Mouse (Mus musculus): Measurements from ENCODE around the gene Tmem88.
"Not testable (repeated sequence)": the region's sequence is repeated elsewhere in the genome, so short reads cannot be mapped to it uniquely, and the experiment has no call there.

Tmem88 gene

DNA sequence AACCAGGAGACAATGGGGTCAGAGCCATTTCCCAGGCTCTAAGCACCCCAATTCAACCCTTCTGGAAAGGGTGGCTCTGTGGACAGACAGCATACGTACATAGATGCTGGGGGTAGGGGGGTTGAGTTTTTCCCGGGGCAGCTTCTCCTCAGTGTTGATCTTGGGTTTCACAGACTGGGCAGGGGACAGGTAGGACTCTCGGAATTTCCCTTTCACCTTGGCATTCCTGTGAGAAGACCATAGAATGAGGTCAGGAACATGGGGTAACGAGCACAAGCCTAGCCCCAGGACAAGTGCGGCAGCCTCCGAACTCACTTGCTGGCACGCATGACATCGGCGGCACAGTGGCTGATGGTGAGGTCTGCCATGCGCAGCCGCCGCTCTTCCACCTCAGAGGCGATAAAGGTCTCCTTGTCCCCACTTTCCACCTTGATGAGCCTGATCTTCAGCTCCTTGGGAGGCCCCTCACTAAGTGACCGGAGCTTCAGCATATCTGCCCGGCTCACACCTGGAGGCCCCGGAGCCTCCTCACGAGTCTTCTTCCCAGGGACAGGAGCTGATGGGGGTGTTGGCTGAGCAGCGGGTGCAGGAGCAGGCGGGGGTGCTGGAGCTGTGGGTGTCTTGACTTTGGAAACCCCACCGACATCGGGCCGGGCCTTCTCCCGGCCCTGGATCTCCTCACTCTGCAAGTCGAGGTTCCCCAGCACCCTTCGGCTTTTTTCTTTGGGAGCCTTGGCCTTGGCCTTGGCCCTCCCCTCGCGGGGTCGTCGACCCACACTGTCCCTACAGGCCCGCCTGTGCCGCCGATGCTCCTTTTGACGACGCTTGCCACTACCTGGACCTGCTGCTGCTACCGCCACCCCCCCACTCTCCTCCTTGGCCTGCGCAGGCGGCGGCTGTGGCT lies 5.9 kb upstream of the Tmem88 start:
- peak; percentile 28 for DNase-seq

DNA sequence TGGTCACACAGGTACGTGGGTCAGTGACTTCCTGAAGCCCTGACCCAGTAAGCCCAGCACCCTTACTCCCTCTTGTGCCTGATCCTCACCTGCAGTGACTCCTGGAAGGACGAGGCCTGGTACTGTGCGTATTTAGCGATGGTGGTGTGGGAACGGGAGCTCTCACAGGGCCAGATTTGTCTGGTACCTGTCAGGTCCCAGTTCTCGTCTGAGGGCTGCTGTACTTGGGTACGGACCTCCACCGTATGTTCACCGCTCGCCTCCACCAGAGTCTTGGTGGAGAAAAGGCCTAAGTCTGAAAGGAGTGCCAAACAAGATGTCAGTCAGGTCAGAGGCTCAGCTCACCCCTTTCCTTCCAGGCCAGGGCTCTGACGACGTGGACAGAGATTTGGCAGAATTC lies 4.0 kb upstream of the Tmem88 start:
- peak; percentile 28 for DNase-seq

DNA sequence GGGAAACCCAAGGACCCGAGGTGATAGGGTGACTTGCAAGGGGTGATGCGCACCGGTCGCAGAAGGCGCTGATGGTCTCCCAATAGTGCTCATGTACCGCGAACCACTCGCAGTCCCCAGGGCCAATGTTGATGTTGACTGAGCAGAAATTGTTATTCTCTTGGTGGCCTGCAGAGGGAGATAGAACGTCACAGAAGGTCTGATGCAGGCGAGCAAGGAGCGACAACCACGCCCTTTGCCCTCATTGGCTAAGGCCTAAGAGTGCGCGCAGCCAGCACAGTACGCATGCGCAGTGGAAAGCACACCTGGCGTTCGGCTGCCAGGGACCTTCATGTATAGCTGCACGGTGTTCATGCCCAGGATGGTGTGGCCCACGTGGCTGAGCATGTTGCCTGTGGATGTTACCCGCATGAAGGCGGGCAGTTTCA lies 3.2 kb upstream of the Tmem88 start:
- peak; percentile 94 for DNase-seq

DNA sequence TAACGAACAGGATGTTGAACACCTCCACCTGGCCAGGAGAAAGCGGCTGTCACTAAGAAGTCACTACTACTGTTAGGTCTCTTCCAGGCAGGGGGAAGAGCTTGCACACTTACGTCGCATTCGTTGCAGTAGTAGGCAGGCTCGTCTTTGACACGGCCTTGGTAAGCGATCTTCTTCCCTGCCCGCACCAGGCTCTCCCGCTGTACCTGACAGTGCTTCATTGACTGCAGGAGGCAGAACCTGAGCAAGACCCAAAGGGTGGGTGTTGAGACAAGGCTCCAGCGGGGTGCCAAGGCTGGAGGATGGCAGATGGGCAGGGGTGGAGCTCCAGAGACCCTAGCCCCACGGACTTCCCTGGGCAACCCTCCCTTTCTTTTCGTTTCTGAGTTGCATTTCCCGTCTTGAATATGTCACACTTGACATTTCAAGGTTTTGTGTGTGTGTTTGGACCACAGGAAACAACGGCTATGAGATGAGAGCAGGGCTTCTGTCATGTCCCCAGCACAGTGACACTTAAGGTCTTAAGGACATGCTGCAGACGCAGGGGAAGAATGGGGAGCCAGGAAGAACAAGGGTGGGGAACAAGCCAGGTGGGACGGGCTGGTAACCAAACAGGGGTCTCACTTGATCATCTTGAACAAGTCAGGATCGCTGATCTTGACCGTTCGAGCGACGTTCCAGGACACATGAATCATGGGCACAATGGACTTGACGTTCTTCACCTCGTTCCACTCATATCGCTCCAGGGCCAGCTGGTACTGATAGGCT lies 2.2 kb upstream of the Tmem88 start:
- peak; percentile 43 for DNase-seq

DNA sequence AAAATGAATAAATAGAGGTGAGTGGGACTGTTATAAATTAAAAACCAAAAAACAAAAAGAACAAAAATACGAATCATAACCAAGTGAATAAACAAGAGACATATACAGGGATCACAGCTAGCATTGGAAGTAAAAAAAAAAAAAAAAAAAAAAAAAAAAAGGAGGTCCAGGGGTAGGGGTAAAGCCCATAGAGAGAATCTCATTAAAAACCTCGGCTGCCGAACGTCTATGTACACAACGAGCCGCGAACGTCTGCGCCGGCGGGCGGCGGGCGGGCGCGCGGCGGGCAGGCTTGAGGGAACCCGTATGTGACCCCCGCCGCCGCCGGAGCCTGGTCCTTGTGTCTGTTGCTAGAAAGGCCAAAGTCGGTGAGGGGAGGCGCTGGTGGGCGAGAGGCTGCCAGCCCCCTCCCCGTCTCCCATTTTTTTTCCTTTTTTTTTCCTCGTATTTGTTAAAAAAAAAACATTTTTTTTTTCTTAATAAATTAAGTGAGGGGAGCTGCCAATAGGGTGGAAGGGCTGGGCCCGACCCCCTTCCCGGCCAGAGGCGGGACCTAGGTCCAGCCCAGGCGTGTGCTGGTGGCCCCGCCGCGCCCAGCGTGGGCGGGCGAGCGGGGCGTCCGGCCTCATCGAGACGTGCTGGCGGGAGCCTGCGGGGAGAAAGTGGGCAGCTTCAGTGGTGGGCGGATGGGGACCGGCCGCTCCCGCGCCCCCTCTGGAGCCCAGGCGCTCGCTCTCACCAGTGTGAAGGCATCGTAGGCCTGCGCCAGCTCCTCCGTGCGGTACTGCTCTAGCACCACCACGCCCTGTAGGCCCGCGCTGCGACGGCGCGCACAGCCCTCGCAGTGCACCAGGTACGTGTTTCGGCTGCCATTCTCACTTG lies 1.4 kb upstream of the Tmem88 start:
- peak; percentile 36 for DNase-seq

DNA sequence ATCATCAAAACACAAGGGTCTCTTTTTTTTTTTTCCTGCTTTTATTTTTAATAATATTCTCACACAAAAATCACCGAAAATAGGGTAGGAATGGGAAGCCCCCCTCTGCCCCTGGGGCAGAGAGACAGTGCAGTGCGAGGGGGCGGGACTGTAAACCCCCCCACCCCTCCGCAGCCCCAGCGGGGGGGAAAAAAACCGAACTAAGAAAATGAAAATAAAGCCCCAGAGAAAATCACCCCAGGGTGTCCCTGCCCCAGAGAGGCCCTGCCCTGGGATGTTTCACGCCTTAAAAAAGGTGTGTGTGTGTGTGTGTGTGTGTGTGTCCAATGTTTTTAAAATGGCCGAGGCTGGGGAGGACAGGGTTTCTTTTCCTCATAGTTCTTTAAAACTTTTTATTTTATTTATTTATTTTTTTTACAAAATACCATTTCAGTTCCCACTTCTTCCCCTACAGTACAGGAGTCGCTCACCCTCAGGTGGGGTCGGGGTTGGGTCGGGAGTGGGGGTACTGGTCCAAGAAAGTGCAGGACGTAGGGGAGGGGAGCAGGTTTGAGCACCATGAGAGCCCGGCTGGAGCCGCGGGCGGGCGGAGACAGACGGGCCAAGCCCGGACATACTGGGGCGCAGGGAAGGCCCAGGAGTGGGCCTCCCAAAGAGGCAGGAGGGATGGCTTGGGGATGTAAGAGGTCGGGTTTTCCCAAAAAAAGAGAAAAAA lies 609 bp upstream of the Tmem88 start:
- DNase-seq: peak; percentile 40

DNA sequence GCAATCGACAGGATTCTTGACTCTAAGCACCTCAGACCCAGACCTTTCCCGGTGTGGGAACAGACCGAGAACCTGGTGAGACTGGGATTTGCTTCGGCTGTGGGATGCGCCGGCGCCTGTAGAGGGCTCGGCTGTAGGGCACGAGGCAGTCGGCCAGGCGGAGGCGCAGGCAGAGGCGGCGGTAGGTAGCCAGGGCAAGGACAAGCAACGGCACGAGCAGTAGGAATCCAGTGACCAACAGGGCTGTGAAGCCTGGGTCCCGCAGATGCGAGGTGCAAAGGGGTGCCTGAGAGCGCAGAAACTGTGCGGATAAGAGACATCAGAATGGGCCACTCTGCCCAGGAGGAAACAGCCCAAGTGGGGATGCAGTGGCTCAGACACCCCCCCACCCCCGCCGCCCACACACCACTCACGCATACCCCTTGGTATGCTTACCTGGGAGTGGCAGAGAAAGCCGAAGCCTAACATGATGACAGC lies 415 bp downstream of the Tmem88 start:
- peak; percentile 62 for DNase-seq

DNA sequence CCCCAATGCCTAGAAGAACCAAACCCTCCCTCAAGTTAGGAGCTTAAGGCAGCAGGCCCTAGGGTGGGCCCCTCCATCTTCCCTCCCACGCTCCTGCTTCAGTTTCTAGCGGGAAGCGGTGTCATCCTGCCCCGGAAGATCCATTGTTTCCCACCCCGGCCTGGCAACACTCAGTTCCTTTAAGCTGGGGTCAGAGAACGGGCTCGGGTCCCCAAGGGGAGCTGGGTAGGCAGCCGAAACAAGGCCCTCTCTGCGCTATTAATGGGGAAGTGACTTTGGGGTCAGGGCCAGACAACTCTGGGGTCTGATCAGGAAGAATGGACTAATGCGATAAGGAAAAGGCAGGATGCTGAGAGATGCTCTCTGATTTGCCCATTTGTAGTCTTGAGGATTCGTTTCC lies 1.3 kb downstream of the Tmem88 start:
- DNase-seq: peak; percentile 45

DNA sequence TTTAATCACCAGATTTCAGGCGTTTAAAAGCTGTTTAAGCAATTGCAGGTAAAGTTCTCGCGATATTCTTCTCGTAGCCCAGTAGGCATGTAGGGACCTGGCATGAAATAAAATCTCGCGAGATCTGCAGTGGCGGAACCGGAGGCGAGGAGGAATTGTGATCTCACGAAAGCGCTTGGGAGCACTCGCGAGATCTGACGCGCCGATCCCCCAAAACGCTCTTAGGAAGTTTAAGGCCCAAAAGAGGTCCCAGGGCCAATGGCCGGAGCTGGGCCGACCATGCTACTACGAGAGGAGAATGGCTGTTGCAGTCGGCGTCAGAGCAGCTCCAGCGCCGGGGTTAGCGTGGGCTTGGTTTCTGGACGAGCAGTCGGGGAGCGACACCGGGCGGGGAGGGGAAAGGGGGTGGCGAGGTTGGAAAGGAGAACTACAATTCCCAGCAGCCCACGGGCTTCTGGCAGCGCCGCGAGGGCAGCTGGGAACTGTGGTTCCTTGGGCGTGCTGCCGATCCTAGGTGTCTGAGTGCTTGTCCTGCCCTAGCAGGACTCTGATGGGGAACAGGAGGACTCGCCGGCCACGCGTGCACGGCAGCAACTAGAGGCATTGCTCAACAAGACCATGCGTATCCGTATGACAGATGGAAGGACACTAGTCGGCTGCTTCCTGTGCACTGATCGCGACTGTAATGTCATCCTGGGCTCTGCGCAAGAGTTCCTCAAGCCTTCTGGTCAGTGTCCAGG lies 2.2 kb downstream of the Tmem88 start:
- peak; percentile 96 for DNase-seq

DNA sequence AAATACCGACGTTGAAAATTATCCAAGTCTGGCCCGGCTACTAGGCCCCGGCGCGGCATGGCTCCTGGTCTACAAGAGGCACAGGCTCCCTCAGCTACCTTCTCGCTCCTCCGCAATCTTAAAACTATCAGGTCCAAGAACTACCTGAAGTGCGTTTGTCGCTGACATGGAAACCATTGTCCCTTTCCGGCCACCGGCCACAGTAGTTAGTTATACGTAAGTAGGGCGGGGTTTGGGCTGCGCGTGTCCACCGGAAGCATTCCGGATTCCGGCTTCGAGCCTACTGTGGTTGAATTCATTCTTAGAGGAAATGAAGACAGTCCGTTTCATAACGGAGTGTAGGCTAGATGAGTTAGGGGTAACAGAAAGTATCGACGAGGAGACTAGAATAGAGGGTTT lies 2.8 kb downstream of the Tmem88 start, which contains the start of the genes Naa38 and Cyb5d1:
TSS of gene Naa38 (plus strand) at position 253 of the 399 bp plus-strand sequence.
TSS of gene Cyb5d1 (minus strand) at position 397 of the 399 bp plus-strand sequence.
- DNase-seq: peak; percentile 93

DNA sequence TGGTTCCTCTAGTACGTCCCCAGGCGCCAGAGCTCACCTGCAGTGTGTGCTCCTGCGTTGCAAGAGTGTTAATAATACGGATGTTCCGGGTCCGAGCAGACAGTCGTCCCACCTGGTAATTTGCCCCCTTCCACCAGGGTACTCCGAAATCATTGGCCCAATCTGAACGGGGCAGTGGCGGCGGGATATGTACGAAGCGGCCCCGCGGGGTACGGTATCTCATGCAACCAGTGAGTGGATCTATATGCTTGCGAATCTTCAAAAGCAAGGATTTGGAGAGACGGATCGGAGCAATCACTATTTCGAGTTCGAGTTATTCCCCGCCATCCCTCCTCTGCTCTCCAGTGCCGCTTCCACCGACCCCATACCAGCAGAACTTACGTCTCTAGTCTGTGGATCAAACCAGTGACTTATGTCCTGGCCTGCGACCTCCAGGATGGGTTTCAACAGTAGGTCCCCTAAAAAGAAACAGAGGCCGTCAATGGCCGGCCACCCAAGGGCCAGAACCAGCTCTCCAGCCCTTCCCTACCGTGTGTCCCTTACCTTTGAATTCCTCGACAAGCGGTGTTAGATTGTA lies 3.4 kb downstream of the Tmem88 start:
- not testable (repeated sequence) for DNase-seq

DNA sequence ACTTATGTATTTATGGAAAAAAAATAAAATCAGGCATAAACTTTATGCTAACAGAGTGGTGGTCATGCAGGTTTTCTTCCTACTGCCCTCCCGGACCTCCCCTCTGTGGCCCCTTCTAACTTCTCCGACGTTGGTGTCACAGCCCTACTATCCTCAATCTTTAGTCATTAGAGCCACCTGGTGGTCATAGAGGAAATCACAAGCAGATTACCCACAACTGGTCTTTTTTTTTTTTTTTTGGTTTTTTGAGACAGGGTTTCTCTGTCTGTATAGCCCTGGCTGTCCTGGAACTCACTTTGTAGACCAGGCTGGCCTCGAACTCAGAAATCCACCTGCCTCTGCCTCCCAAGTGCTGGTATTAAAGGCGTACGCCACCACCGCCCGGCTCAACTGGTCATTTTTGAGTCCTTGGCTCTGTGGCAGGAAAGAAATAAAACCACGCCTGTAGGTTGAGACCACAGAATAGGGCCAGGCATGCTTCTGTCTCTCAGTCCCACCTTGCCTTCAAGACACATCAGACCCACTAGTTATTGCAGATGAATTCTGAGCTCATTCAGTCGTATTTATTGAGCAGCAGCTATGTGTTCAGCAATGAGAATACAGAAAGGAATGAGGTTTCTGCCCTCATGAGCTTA lies 7.5 kb downstream of the Tmem88 start:
- peak; percentile 76 for DNase-seq

DNA sequence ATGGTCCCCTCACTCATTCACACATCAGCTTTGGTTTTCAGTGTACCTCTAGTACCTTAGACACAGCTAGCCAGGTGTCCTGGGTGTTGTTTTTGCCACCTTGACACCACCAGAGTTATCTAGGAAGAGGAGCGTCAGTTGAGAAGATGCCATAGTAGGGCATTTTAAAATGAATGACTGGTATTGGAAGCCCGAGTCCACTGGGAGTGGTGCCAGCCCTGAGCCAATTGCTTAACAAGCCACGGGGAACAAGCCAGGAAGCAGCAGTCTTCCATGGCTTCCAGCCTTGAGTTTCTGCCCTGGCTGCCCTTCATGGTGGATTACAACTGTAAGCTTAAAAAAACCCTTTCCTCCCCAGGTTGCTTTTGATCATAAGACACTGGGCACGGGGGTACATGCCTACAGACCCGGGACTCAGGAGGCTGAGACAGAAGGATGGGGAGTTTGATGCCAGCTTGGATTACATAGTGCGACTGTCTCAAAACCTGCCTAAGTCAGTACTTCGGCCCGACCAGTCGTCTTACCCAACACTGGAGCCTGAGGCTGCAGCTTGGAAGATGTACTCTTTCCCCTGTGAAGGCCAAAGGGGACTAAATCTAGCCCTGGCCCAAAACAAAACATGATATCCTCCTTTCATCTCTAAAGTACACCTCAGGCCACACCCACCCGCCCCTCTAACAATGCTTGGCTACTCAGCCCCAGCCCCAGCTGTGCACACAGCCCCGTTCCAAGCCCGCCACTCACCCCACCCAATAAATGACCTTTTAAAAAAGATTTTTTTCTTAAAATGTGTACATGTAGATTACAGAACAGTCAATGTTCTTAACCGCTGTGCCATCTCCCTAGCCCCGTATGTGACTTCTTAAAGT lies 8.3 kb downstream of the Tmem88 start:
- DNase-seq: peak; percentile 40

DNA sequence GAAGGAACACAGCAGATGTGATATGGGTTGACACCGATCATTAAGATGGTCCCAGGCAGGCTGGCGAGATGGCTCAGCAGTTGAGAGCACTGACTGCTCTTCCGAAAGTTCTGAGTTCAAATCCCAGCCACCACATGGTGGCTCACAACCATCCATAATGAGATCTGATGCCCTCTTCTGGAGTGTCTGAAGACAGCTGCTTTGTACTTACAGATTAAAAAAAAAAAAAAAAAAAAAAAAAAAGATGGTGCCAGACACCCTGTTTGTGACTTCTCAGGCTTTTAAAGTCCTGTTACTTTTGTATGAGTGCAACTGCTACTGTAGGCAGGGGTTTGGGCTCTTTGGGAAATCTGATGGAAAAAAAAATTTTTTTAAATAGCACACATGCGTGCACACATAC lies 9.4 kb downstream of the Tmem88 start:
- DNase-seq: no peak

DNA sequence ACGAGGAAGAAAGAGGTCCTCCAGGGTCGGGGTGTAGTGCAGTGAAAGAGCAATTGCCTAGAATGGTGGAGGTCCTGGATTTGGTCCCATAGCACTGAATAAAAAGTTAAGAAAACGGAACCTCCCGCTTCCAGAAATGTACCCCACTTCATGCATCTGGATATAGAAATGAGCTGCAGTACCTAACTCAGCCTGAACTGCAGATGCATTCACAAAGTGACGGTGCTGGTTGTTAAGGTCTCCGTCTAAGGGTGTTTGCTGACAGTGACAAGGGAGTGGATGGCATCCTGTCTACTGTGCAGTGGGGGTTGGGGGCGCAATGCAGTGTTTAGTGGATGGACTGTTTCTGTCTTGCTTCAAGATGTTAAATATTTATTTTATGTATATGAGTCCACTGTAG lies 11.3 kb downstream of the Tmem88 start:
- DNase-seq: no peak

DNA sequence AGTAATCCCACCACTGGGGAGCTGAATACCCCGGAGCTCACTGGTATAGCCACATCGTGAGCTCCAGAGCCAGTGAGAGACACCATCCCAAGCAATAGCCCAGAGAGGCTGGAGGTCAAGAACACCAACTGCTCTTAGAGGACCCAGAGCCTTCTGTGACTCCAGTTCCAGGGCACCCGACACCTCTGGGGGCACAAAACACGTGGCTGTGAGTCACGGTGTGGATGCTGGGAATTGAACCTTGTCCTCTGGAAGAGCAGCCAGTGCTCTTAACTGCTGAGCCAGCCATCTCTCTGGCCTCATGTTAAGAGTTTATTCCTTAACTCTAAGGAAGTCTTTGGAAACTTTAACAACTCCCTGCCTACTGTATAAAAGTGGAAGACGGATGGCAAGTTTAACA lies 13.1 kb downstream of the Tmem88 start:
- DNase-seq: no peak

DNA sequence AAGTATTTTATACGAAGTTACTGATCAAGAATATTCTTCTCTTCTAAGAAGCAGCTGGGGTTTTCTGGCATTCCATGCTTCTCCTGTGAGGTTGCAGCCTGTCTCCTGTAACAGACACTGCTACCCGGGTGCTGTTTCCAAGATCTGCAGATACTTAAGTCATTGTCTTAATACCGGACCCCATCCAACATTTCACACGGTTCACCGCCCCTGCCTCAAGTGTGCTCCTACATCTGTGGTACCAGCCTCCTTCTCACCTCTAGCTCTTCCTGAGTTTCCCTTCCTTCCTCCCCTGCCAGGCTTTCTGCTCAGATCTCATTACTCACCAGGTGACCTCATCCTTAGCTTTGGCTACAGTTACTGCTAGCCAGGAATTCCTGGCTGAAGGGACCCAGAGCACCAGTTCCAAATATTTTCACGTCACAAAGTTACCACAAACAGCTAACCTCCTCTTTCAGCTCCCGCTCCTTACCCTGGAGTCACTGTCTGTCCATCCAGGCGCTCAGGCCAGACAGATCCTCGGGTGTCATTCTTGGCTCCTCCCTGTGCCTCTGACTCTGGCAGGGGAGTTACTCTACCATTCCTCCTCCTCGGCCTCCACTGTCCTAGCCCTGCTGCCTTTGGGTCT lies 15.4 kb downstream of the Tmem88 start:
- no peak for DNase-seq

DNA sequence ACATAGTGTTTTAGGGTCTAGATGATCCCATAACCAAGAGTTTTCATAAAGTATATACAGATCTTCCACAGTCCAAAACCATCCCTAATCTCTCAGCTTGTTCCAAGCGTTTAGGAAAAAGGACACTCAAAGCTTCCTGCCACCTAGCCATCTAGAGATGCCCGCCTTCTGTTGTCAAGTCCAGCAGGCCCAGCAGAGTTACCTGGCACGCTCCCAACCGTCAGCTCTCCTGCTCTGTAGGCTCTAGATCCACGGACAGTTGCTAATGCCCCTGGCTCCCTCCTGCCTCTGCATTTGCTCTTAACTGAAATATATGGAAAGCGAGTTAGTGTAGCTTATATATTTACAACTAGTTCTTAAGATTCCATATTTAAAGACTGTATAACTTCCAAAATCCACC lies 16.7 kb downstream of the Tmem88 start:
- peak; percentile 65 for DNase-seq

DNA sequence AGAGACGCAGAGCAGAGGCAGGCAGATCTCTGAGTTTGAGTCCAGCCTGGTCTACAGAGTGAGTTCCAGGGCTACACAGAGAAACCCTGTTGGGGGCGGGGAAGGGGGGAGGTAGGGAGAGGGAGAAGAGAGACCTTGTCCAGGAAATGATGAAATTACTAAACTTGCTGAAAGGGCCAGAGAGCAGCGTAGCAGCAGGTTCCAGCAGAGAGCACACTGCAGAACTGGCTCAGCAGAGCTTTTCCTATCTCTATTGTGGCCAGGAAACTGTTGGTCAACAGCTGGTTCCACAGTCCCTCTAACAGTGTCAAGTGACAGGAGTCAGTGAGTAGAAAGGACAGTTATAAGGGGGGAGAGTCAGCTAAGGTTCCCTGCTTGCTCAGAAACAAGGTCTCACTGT lies 18.4 kb downstream of the Tmem88 start:
- no peak for DNase-seq

Measured in cerebellum, adult 8-10 months (tissue).